Mouse (Mus musculus): ENCODE results near the gene Ccl27b.
"Not testable (repeated sequence)": the region's sequence is repeated elsewhere in the genome, so short reads cannot be mapped to it uniquely, and the experiment has no call there.

Ccl27b gene

GRCm38 (mm10) chr4:42654951-42655350 is at the start of gene Ccl27b:
TSS of gene Ccl27b (plus strand) at chr4:42655251.
- not testable (repeated sequence) for DNase-seq (ENCODE audit: low spot score)

GRCm38 (mm10) chr4:42611895-42612294 is 43.2 kb upstream of the Ccl27b start, which contains the start of gene Gm10591:
TSS of gene Gm10591 (plus strand) at chr4:42612195.
- not testable (repeated sequence) for DNase-seq (ENCODE audit: low spot score)

GRCm38 (mm10) chr4:42629419-42629818 is 25.6 kb upstream of the Ccl27b start, which contains the start of gene Gm2564:
TSS of gene Gm2564 (plus strand) at chr4:42629719.
- not testable (repeated sequence) for DNase-seq (ENCODE audit: low spot score)

- not testable (repeated sequence) for DNase-seq (ENCODE audit: low spot score)
Measured at GRCm38 (mm10) chr4:42661793-42662192, 6.7 kb downstream of the Ccl27b start, which contains the start of gene Il11ra2. TSS of gene Il11ra2 (minus strand) at chr4:42661893.

GRCm38 (mm10) chr4:42675415-42675814 is 20.4 kb downstream of the Ccl27b start:
- DNase-seq (ENCODE audit: low spot score): not testable (repeated sequence)

GRCm38 (mm10) chr4:42679365-42679764 is 24.3 kb downstream of the Ccl27b start:
- DNase-seq (ENCODE audit: low spot score): not testable (repeated sequence)

GRCm38 (mm10) chr4:42680374-42681356 is 25.6 kb downstream of the Ccl27b start:
- DNase-seq (ENCODE audit: low spot score): not testable (repeated sequence)

- DNase-seq (ENCODE audit: low spot score): not testable (repeated sequence)
Measured at GRCm38 (mm10) chr4:42681473-42682182, 26.6 kb downstream of the Ccl27b start.

GRCm38 (mm10) chr4:42682183-42682524 is 27.1 kb downstream of the Ccl27b start:
- DNase-seq (ENCODE audit: low spot score): not testable (repeated sequence)
